Mouse (Mus musculus): ENCODE measurements around the gene Nup107.

Nup107 gene

GRCm38 (mm10) chr10:117777103-117777470 is 15.4 kb downstream of the Nup107 start:
- no peak for DNase-seq

- DNase-seq = no peak
Observed at GRCm38 (mm10) chr10:117776281-117777102, 16.0 kb downstream of the Nup107 start.

GRCm38 (mm10) chr10:117775401-117776144 is 16.9 kb downstream of the Nup107 start:
- no peak for DNase-seq

GRCm38 (mm10) chr10:117774817-117775120 is 17.7 kb downstream of the Nup107 start:
- DNase-seq = no peak

GRCm38 (mm10) chr10:117774011-117774816 is 18.3 kb downstream of the Nup107 start:
- no peak for DNase-seq

GRCm38 (mm10) chr10:117773106-117773720 is 19.3 kb downstream of the Nup107 start:
- no peak for DNase-seq

- DNase-seq = no peak
Observed at GRCm38 (mm10) chr10:117772364-117773105, 20.0 kb downstream of the Nup107 start.

- DNase-seq = no peak
Observed at GRCm38 (mm10) chr10:117771131-117771510, 21.4 kb downstream of the Nup107 start.

GRCm38 (mm10) chr10:117770286-117771130 is 22.0 kb downstream of the Nup107 start:
- DNase-seq = no peak

- no peak for DNase-seq
Observed at GRCm38 (mm10) chr10:117769541-117770285, 22.8 kb downstream of the Nup107 start.

GRCm38 (mm10) chr10:117768141-117768440 is 24.4 kb downstream of the Nup107 start:
- no peak for DNase-seq

GRCm38 (mm10) chr10:117767286-117768140 is 25.0 kb downstream of the Nup107 start:
- no peak for DNase-seq

GRCm38 (mm10) chr10:117766896-117767160 is 25.7 kb downstream of the Nup107 start:
- no peak for DNase-seq

GRCm38 (mm10) chr10:117766111-117766895 is 26.2 kb downstream of the Nup107 start:
- no peak for DNase-seq

- no peak for DNase-seq
Observed at GRCm38 (mm10) chr10:117765116-117765894, 27.2 kb downstream of the Nup107 start.

- no peak for DNase-seq
Observed at GRCm38 (mm10) chr10:117764598-117764997, 27.9 kb downstream of the Nup107 start.

GRCm38 (mm10) chr10:117763588-117764190 is 28.8 kb downstream of the Nup107 start:
- no peak for DNase-seq

- no peak for DNase-seq
Observed at GRCm38 (mm10) chr10:117762966-117763365, 29.5 kb downstream of the Nup107 start.

Data from thymus, postnatal 36 days (tissue).